Mouse (Mus musculus): ENCODE measurements around the gene Ap1ar. TPM values are rescaled to one million over a fixed set of nuclear protein-coding genes. Genes with fewer than 3 reads are reported as not detected.
A peak's percentile ranks its signal among the peaks of the same experiment; 100 is the strongest.

Gene Ap1ar
- polyA plus RNA-seq, 1 experiment from 2014 or later = 13.1 TPM

DNA sequence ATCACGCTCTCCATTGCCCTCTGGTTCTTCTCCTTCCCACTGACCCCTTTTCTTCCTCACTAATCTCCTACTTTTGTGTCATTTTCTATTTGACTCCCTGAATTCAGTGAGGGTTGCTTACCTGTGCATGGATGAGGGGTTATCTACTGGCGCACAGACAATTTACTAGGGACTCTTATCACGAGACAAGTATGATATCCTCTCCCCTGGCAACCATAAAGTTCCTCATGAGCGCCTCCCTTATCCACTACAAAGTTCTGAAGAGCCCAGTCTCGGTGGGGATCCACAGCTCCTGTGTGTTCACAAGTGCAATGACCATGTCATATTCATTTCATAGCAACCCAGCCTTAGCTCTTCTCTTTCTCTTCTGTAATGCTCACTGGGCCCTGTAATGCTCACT lies 12.6 kb upstream of the Ap1ar start:
- peak; percentile 82 for ATAC-seq (ENCODE audit: low read depth)
- Histone ChIP-seq H3K4me1 (ENCODE audit: control insufficient read depth, low read depth, low read length) (peaks cover 31% of the 10 kb centered on the region), H3K4me3 (ENCODE audit: low read depth, low read length) (no peak overlapping the region), H3K9me3 (replicated peaks; ENCODE audit: control insufficient read depth, low read length) (peaks cover 4% of the 10 kb centered on the region), H3K27me3 (ENCODE audit: control insufficient read depth, insufficient read depth, low read depth, low read length) (no peaks in the 10 kb centered on the region), H3K9ac (ENCODE audit: low read depth, low read length) (no peak overlapping the region), H3K36me3 (ENCODE audit: control insufficient read depth, insufficient read depth) (no peaks in the 10 kb centered on the region), H3K27ac (ENCODE audit: low read length) (0 out of 2 replicates have a peak overlapping the region, but pooled peaks have one; percentile 58), H3K4me2 (ENCODE audit: low read depth, low read length) (peak overlapping the region; percentile 24)
- WGBS (ENCODE audit: insufficient replicate concordance) = 39% methylated on average over 5 of the region's 5 CpGs

DNA sequence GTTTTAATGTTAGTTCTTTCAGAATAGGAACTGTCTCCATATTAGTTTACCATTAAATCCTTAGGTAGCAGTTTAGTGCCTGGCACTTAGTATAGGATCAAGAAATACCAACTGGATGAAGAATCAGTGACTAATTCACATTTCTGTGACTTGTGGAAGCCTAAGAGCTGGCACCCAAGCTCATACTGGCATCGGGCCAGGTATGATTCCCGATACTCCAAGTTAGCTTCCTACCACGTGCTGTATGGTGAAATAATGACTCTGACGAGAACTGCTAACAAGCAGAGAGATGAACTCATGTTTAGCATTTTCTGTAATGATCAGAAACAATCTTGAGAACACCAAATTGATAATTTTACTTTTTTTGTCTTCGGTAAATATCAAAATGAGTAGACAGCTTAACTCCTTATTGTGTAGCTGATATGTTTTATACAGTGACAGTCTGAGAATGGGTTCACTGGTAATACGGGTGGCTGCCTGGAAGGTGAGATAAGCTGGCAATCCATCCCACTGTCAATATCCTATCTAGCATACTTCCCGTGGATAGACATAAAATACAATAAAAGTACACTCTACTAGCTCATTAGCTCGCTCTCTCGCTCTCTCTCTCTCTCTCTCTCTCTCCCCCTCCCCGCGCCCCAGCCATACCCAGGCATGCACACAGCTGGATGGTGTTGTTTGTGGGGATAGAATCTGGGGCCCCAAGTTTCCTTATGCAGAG lies 10.9 kb upstream of the Ap1ar start:
- H3K36me3 ChIP-seq (ENCODE audit: control insufficient read depth, insufficient read depth) = no peaks in the 10 kb centered on the region
- no peaks in the 10 kb centered on the region for H3K27me3 ChIP-seq (ENCODE audit: control insufficient read depth, insufficient read depth, low read depth, low read length)
- WGBS (ENCODE audit: insufficient replicate concordance) = 45% methylated on average over 11 of the region's 11 CpGs
- peaks cover 4% of the 10 kb centered on the region for H3K9me3 ChIP-seq (replicated peaks; ENCODE audit: control insufficient read depth, low read length)
- peak; percentile 61 for ATAC-seq (ENCODE audit: low read depth)
- H3K27ac ChIP-seq (ENCODE audit: low read length) = 0 out of 2 replicates have a peak overlapping the region, but pooled peaks have one; percentile 8
- no peak overlapping the region for H3K4me3 ChIP-seq (ENCODE audit: low read depth, low read length)
- no peak overlapping the region for H3K9ac ChIP-seq (ENCODE audit: low read depth, low read length)
- H3K4me2 ChIP-seq (ENCODE audit: low read depth, low read length) = no peak overlapping the region
- H3K4me1 ChIP-seq (ENCODE audit: control insufficient read depth, low read depth, low read length) = peaks cover 35% of the 10 kb centered on the region

- H3K4me2 ChIP-seq (ENCODE audit: low read depth, low read length) = no peak overlapping the region
- no peak for ATAC-seq (ENCODE audit: low read depth)
- peaks cover 16% of the 10 kb centered on the region for H3K4me1 ChIP-seq (ENCODE audit: control insufficient read depth, low read depth, low read length)
- H3K9me3 ChIP-seq (replicated peaks; ENCODE audit: control insufficient read depth, low read length) = peaks cover 4% of the 10 kb centered on the region
- no peaks in the 10 kb centered on the region for H3K36me3 ChIP-seq (ENCODE audit: control insufficient read depth, insufficient read depth)
- H3K9ac ChIP-seq (ENCODE audit: low read depth, low read length) = no peak overlapping the region
- 64% methylated on average over 5 of the region's 5 CpGs for WGBS (ENCODE audit: insufficient replicate concordance)
- no peak overlapping the region for H3K4me3 ChIP-seq (ENCODE audit: low read depth, low read length)
- no peaks in the 10 kb centered on the region for H3K27me3 ChIP-seq (ENCODE audit: control insufficient read depth, insufficient read depth, low read depth, low read length)
- no peak overlapping the region for H3K27ac ChIP-seq (ENCODE audit: low read length)
Measured at GRCm38 (mm10) chr3:127843941-127844327, 6.6 kb upstream of the Ap1ar start.

- Histone ChIP-seq H3K36me3 (ENCODE audit: control insufficient read depth, insufficient read depth) (no peaks in the 10 kb centered on the region), H3K27me3 (ENCODE audit: control insufficient read depth, insufficient read depth, low read depth, low read length) (no peaks in the 10 kb centered on the region), H3K4me3 (ENCODE audit: low read depth, low read length) (no peak overlapping the region), H3K4me2 (ENCODE audit: low read depth, low read length) (no peak overlapping the region), H3K9me3 (replicated peaks; ENCODE audit: control insufficient read depth, low read length) (peaks cover 4% of the 10 kb centered on the region), H3K4me1 (ENCODE audit: control insufficient read depth, low read depth, low read length) (peaks cover 16% of the 10 kb centered on the region), H3K27ac (ENCODE audit: low read length) (no peak overlapping the region), H3K9ac (ENCODE audit: low read depth, low read length) (no peak overlapping the region)
- WGBS (ENCODE audit: insufficient replicate concordance) = 47% methylated on average over 2 of the region's 2 CpGs
- peak; percentile 61 for ATAC-seq (ENCODE audit: low read depth)
Measured at GRCm38 (mm10) chr3:127843324-127843940, 6.1 kb upstream of the Ap1ar start.

DNA sequence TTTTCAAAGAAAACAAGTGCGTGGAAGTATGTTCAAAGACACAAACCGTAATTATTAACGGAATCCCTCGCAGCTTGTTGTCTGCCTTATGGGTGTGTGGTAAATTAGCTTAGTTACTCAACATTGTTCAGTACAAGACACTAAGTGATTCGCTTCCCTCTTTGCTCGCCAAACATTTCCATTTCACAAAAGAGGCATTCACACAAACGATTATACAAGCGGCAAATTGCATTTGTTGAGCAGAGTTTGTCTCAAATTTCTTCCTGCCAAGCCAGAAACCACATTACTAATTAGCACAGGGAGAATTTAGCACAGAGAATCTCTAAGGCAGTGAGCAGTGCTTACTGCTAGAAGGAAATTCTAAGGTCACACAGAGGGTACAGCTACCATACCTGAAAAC lies 4.6 kb upstream of the Ap1ar start:
- Histone ChIP-seq H3K4me3 (ENCODE audit: low read depth, low read length) (no peak overlapping the region), H3K27ac (ENCODE audit: low read length) (no peak overlapping the region), H3K4me1 (ENCODE audit: control insufficient read depth, low read depth, low read length) (peaks cover 18% of the 10 kb centered on the region), H3K9ac (ENCODE audit: low read depth, low read length) (no peak overlapping the region), H3K27me3 (ENCODE audit: control insufficient read depth, insufficient read depth, low read depth, low read length) (no peaks in the 10 kb centered on the region), H3K9me3 (replicated peaks; ENCODE audit: control insufficient read depth, low read length) (peaks cover 4% of the 10 kb centered on the region), H3K4me2 (ENCODE audit: low read depth, low read length) (no peak overlapping the region), H3K36me3 (ENCODE audit: control insufficient read depth, insufficient read depth) (no peaks in the 10 kb centered on the region)
- WGBS (ENCODE audit: insufficient replicate concordance) = 78% methylated on average over 8 of the region's 8 CpGs
- no peak for ATAC-seq (ENCODE audit: low read depth)

- no peaks in the 10 kb centered on the region for H3K27me3 ChIP-seq (ENCODE audit: control insufficient read depth, insufficient read depth, low read depth, low read length)
- H3K36me3 ChIP-seq (ENCODE audit: control insufficient read depth, insufficient read depth) = no peaks in the 10 kb centered on the region
- peak overlapping the region; percentile 87 for H3K4me3 ChIP-seq (ENCODE audit: low read depth, low read length)
- peak overlapping the region; percentile 84 for H3K4me2 ChIP-seq (ENCODE audit: low read depth, low read length)
- peak overlapping the region; percentile 82 for H3K9ac ChIP-seq (ENCODE audit: low read depth, low read length)
- no peak for ATAC-seq (ENCODE audit: low read depth)
- 20% methylated on average over 8 of the region's 8 CpGs for WGBS (ENCODE audit: insufficient replicate concordance)
- H3K4me1 ChIP-seq (ENCODE audit: control insufficient read depth, low read depth, low read length) = peaks cover 27% of the 10 kb centered on the region
- H3K9me3 ChIP-seq (replicated peaks; ENCODE audit: control insufficient read depth, low read length) = no peaks in the 10 kb centered on the region
- peak overlapping the region; percentile 98 for H3K27ac ChIP-seq (ENCODE audit: low read length)
Measured at GRCm38 (mm10) chr3:127837972-127838644, 785 bp upstream of the Ap1ar start.

- Histone ChIP-seq H3K4me2 (ENCODE audit: low read depth, low read length) (peak overlapping the region; percentile 84), H3K9me3 (replicated peaks; ENCODE audit: control insufficient read depth, low read length) (no peaks in the 10 kb centered on the region), H3K36me3 (ENCODE audit: control insufficient read depth, insufficient read depth) (no peaks in the 10 kb centered on the region), H3K4me1 (ENCODE audit: control insufficient read depth, low read depth, low read length) (peaks cover 23% of the 10 kb centered on the region), H3K9ac (ENCODE audit: low read depth, low read length) (peak overlapping the region; percentile 87), H3K27ac (ENCODE audit: low read length) (peak overlapping the region; percentile 98), H3K4me3 (ENCODE audit: low read depth, low read length) (peak overlapping the region; percentile 87), H3K27me3 (ENCODE audit: control insufficient read depth, insufficient read depth, low read depth, low read length) (no peaks in the 10 kb centered on the region)
- ATAC-seq (ENCODE audit: low read depth) = peak; percentile 35
- under 1% methylated on average over 17 of the region's 17 CpGs for WGBS (ENCODE audit: insufficient replicate concordance)
Measured at GRCm38 (mm10) chr3:127836798-127837153, 547 bp downstream of the Ap1ar start.

DNA sequence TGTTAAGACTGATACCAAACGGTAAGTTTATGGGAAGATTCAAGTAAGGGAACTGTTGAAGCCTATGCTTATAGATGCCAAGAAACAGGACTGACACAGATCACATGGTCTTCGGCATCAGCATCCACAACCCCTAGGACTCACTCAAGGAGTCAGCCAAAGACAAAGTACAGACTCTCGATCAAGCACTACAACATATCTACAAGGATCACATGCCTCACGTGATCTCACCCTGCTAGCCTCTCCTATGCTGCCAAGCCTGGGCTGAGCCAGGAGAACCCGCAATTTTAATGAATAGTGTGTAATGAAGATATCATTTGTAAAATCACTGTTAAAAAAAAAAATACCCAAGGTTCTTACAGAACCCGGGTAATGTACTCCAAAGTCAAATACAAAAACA lies 1.7 kb downstream of the Ap1ar start:
- Histone ChIP-seq H3K27me3 (ENCODE audit: control insufficient read depth, insufficient read depth, low read depth, low read length) (no peaks in the 10 kb centered on the region), H3K9ac (ENCODE audit: low read depth, low read length) (no peak overlapping the region), H3K4me2 (ENCODE audit: low read depth, low read length) (peak overlapping the region; percentile 84), H3K9me3 (replicated peaks; ENCODE audit: control insufficient read depth, low read length) (no peaks in the 10 kb centered on the region), H3K4me3 (ENCODE audit: low read depth, low read length) (no peak overlapping the region), H3K27ac (ENCODE audit: low read length) (0 out of 2 replicates have a peak overlapping the region, but pooled peaks have one; percentile 11), H3K36me3 (ENCODE audit: control insufficient read depth, insufficient read depth) (no peaks in the 10 kb centered on the region), H3K4me1 (ENCODE audit: control insufficient read depth, low read depth, low read length) (peaks cover 23% of the 10 kb centered on the region)
- no peak for ATAC-seq (ENCODE audit: low read depth)
- WGBS (ENCODE audit: insufficient replicate concordance) = 47% methylated on average over 6 of the region's 6 CpGs

- ATAC-seq (ENCODE audit: low read depth) = no peak
- WGBS (ENCODE audit: insufficient replicate concordance) = 68% methylated on average over 4 of the region's 4 CpGs
- Histone ChIP-seq H3K9me3 (replicated peaks; ENCODE audit: control insufficient read depth, low read length) (no peaks in the 10 kb centered on the region), H3K4me3 (ENCODE audit: low read depth, low read length) (no peak overlapping the region), H3K4me1 (ENCODE audit: control insufficient read depth, low read depth, low read length) (peaks cover 23% of the 10 kb centered on the region), H3K27ac (ENCODE audit: low read length) (no peak overlapping the region), H3K36me3 (ENCODE audit: control insufficient read depth, insufficient read depth) (no peaks in the 10 kb centered on the region; the same call in 1 of the 2 replicates), H3K27me3 (ENCODE audit: control insufficient read depth, insufficient read depth, low read depth, low read length) (no peaks in the 10 kb centered on the region), H3K4me2 (ENCODE audit: low read depth, low read length) (no peak overlapping the region), H3K9ac (ENCODE audit: low read depth, low read length) (no peak overlapping the region)
Measured at GRCm38 (mm10) chr3:127834040-127834439, 3.3 kb downstream of the Ap1ar start.

Measured in liver, embryonic 16.5 days (tissue).